Mouse (Mus musculus) CD4-positive helper T cell, adult 2 months (primary cell): ENCODE data around the gene Psmb11.
"Not testable (repeated sequence)": the region's sequence is repeated elsewhere in the genome, so short reads cannot be mapped to it uniquely, and the experiment has no call there.

Experiments used
- DNase-seq: peaks from one replicate; pipeline ENCODE4 v3.0.0-alpha.2; 2012; ENCODE audit warnings: low read depth, missing footprints, low spot score

Psmb11 gene

GRCm38 (mm10) chr14:54603038-54603654 is 18.1 kb upstream of the Psmb11 start:
- peak; percentile 97 for DNase-seq

- no peak for DNase-seq
These were observed 17.5 kb upstream of the Psmb11 start for GRCm38 (mm10) chr14:54603686-54604085.

- peak; percentile 81 for DNase-seq
These were observed 15.4 kb upstream of the Psmb11 start, which contains the start of gene 4931414P19Rik for GRCm38 (mm10) chr14:54605752-54606321. Gene 4931414P19Rik, minus strand, starts transcription at chr14:54605993.

GRCm38 (mm10) chr14:54607226-54607625 is 14.0 kb upstream of the Psmb11 start:
- DNase-seq = no peak

- no peak for DNase-seq
These were observed 12.0 kb upstream of the Psmb11 start for GRCm38 (mm10) chr14:54609245-54609644.

GRCm38 (mm10) chr14:54609962-54610361 is 11.3 kb upstream of the Psmb11 start:
- DNase-seq = peak; percentile 50

GRCm38 (mm10) chr14:54610648-54611047 is 10.6 kb upstream of the Psmb11 start:
- no peak for DNase-seq

GRCm38 (mm10) chr14:54614130-54614529 is 7.1 kb upstream of the Psmb11 start:
- not testable (repeated sequence) for DNase-seq

GRCm38 (mm10) chr14:54616226-54616825 is 4.9 kb upstream of the Psmb11 start:
- DNase-seq = no peak

- DNase-seq = peak; percentile 72
These were observed 3.9 kb upstream of the Psmb11 start for GRCm38 (mm10) chr14:54617152-54617896.

- DNase-seq = peak; percentile 91
These were observed 3.3 kb upstream of the Psmb11 start, which contains the start of gene Psmb5 for GRCm38 (mm10) chr14:54617897-54618365. Gene Psmb5, minus strand, starts transcription at chr14:54618022.

- DNase-seq = no peak
These were observed 2.1 kb downstream of the Psmb11 start for GRCm38 (mm10) chr14:54623334-54623733.

- DNase-seq = no peak
These were observed 3.7 kb downstream of the Psmb11 start for GRCm38 (mm10) chr14:54624976-54625375.

GRCm38 (mm10) chr14:54628103-54628502 is 6.9 kb downstream of the Psmb11 start:
- no peak for DNase-seq

- DNase-seq = no peak
These were observed 8.6 kb downstream of the Psmb11 start for GRCm38 (mm10) chr14:54629797-54630196.

- no peak for DNase-seq
These were observed 9.5 kb downstream of the Psmb11 start for GRCm38 (mm10) chr14:54630583-54631239.

GRCm38 (mm10) chr14:54631240-54631599 is 10.0 kb downstream of the Psmb11 start:
- DNase-seq = no peak

GRCm38 (mm10) chr14:54632252-54632651 is 11.0 kb downstream of the Psmb11 start:
- DNase-seq = no peak

GRCm38 (mm10) chr14:54634182-54634581 is 12.9 kb downstream of the Psmb11 start:
- no peak for DNase-seq

- DNase-seq = peak; percentile 67
These were observed 15.7 kb downstream of the Psmb11 start for GRCm38 (mm10) chr14:54636954-54637353.

- no peak for DNase-seq
These were observed 17.0 kb downstream of the Psmb11 start for GRCm38 (mm10) chr14:54638210-54638609.

GRCm38 (mm10) chr14:54640121-54640520 is 18.9 kb downstream of the Psmb11 start:
- no peak for DNase-seq
